In the genomic region with DNA sequence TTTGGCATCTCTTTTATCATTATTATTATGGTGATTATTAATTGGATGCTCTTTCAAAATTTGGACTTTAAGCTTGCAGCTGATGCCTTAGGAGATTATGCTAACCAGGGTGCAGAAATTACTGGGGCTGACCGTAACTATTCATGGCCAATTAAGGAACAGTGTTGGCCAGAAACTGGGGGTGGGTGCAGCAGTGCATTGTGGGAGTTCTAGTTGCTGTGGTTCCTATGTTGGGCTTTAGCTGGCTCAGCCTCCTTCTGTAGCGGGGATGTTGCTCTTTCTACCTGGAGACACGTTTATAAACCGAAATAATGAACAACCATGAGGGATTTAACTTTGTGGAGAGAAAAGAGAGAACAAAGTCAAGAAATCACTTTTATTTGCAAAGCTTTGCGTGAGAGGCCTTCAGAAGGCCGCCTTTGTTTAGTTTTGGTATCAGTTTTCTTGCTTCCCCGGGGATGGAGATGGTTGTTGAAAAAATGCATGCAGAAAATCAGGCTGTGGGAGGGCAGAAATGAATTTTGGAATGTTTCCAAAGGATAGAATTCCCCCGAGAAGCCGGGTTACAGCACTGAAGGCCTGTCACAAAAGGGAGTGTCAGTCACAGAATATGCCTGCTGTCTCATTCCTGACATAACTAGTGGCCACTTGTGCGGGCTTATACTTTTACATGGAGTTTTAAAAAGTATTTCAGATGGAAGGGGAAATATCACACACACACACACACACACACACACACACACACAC, we compare ENCODE assay signal across 9 mouse cellular contexts.
A peak's percentile ranks its signal among the peaks of the same experiment; 100 is the strongest.
DNase-seq lines count a peak whose midpoint lies in the region; ATAC-seq and TF ChIP-seq lines count a peak whose summit lies in the region.
"Had no signal": no experiment of that assay in that cellular context is flagged by ENCODE, and none has a peak within 500 bp of the region (broad histone marks: within the 10 kb centered on the region; RNA-seq: fewer than 3 reads in every experiment).

No protein-coding gene starts in this region.

- H3K4me1 ChIP-seq in lung, postnatal 0 days (ENCODE audit: insufficient read depth, low read depth, low read length): peaks cover 4% of the 10 kb centered on the region; the same call in 1 of the 2 replicates
- peaks cover 6% of the 10 kb centered on the region for H3K4me1 ChIP-seq in lung, adult 2 months (ENCODE audit: control insufficient read depth, insufficient read depth, low read length)
- H3K4me1 ChIP-seq in forebrain, embryonic 10.5 days: peaks cover 19% of the 10 kb centered on the region
- peaks cover 21% of the 10 kb centered on the region for H3K4me1 ChIP-seq in neural tube, embryonic 13.5 days (replicated peaks)
- H3K4me1 ChIP-seq in cerebellum, adult 2 months (ENCODE audit: control insufficient read depth, insufficient read depth, low read length): peaks cover 28% of the 10 kb centered on the region

- no peak for TF ChIP-seq CTCF in lung, postnatal 0 days (IDR thresholded peaks at IDR 0.05)
- no peak for TF ChIP-seq CTCF in lung, adult 2 months (IDR thresholded peaks at IDR 0.05; ENCODE audit: insufficient read depth, low read length)
- TF ChIP-seq CTCF in cerebellum, adult 2 months (IDR thresholded peaks at IDR 0.05; ENCODE audit: borderline replicate concordance, insufficient read depth, low read depth, low read length): no peak

- peak overlapping the region; percentile 36 for H3K4me2 ChIP-seq in lung, postnatal 0 days (replicated peaks; ENCODE audit: low read depth, low read length)
- no peak overlapping the region for H3K4me2 ChIP-seq in neural tube, embryonic 13.5 days

- no peak for TF ChIP-seq POLR2A in lung, adult 2 months (IDR thresholded peaks at IDR 0.05; ENCODE audit: borderline replicate concordance, extremely low read depth, low read depth, low read length)
- no peak for TF ChIP-seq POLR2A in cerebellum, adult 2 months (IDR thresholded peaks at IDR 0.05; ENCODE audit: borderline replicate concordance, insufficient read depth, low read length)

- H3K27me3 ChIP-seq in lung, postnatal 0 days (replicated peaks; ENCODE audit: insufficient read depth, low read length): no peaks in the 10 kb centered on the region
- no peaks in the 10 kb centered on the region for H3K27me3 ChIP-seq in forebrain, embryonic 10.5 days (ENCODE audit: poor library complexity, severe bottlenecking)
- H3K27me3 ChIP-seq in neural tube, embryonic 13.5 days: no peaks in the 10 kb centered on the region
- H3K27me3 ChIP-seq in cerebellum, adult 2 months (ENCODE audit: control insufficient read depth, insufficient read depth, low read length): no peaks in the 10 kb centered on the region

- H3K27ac ChIP-seq in lung, postnatal 0 days (ENCODE audit: low read length): peak overlapping the region; percentile 71
- 0 out of 2 replicates have a peak overlapping the region, but pooled peaks have one; percentile 17 for H3K27ac ChIP-seq in forebrain, embryonic 10.5 days
- peak overlapping the region; percentile 29 for H3K27ac ChIP-seq in neural tube, embryonic 13.5 days (replicated peaks)
- H3K27ac ChIP-seq in cerebellum, adult 2 months (ENCODE audit: insufficient read depth, low read length): no peak overlapping the region

- no peak overlapping the region for H3K4me3 ChIP-seq in lung, postnatal 0 days (ENCODE audit: low read depth, low read length)
- no peak overlapping the region for H3K4me3 ChIP-seq in lung, adult 2 months (replicated peaks; ENCODE audit: extremely low read depth, low read depth, low read length)
- H3K4me3 ChIP-seq in forebrain, embryonic 10.5 days: no peak overlapping the region
- H3K4me3 ChIP-seq in neural tube, embryonic 13.5 days: no peak overlapping the region
- no peak overlapping the region for H3K4me3 ChIP-seq in cerebellum, adult 2 months (replicated peaks; ENCODE audit: insufficient read depth, low read depth, low read length)

- H3K9me3 ChIP-seq in lung, postnatal 0 days (ENCODE audit: low read length): no peaks in the 10 kb centered on the region
- H3K9me3 ChIP-seq in forebrain, embryonic 10.5 days: no peaks in the 10 kb centered on the region
- no peaks in the 10 kb centered on the region for H3K9me3 ChIP-seq in neural tube, embryonic 13.5 days

- WGBS in lung, postnatal 0 days: 28% methylated on average over 10 of the region's 10 CpGs
- WGBS in lung, adult 2 months: 43% methylated on average over 10 of the region's 10 CpGs
- WGBS in forebrain, embryonic 10.5 days: 80% methylated on average over 10 of the region's 10 CpGs
- 44% methylated on average over 10 of the region's 10 CpGs for WGBS in neural tube, embryonic 13.5 days
- WGBS in cerebellum, adult 2 months: 39% methylated on average over 10 of the region's 10 CpGs

- H3K36me3 ChIP-seq in lung, postnatal 0 days (ENCODE audit: insufficient read depth, low read length): no peaks in the 10 kb centered on the region
- H3K36me3 ChIP-seq in forebrain, embryonic 10.5 days (replicated peaks): peaks cover 8% of the 10 kb centered on the region
- no peaks in the 10 kb centered on the region for H3K36me3 ChIP-seq in neural tube, embryonic 13.5 days

- no peak overlapping the region for H3K9ac ChIP-seq in lung, postnatal 0 days (replicated peaks; ENCODE audit: low read depth)
- H3K9ac ChIP-seq in neural tube, embryonic 13.5 days: no peak overlapping the region

- no peak for TF ChIP-seq EP300 in lung, postnatal 0 days (IDR thresholded peaks at IDR 0.05)

- peak; percentile 66 for DNase-seq in lung, postnatal 0 days (ENCODE audit: low spot score)
- no peak for DNase-seq in lung, adult 2 months
- no peak for DNase-seq in forebrain, embryonic 10.5 days (ENCODE audit: extremely low spot score, low spot score)
- peak; percentile 35 for DNase-seq in heart, postnatal 4 days
- DNase-seq in layer of hippocampus, postnatal 36 days: no peak
- no peak for DNase-seq in cerebellum, adult 2 months
- DNase-seq: kidney, adult 9 months had no signal

- ATAC-seq in lung, postnatal 0 days: peak; percentile 68
- 0 out of 2 replicates have a peak, but pooled peaks have one; percentile 36 for ATAC-seq in neural tube, embryonic 13.5 days (ENCODE audit: low read depth)
- no peak for ATAC-seq in granulocyte monocyte progenitor cell, adult 5-6 weeks (replicated peaks; ENCODE audit: poor library complexity, severe bottlenecking)

Comparison
In these comparisons a context has a peak if more than half of its experiments do, and no peak if none do; other contexts are left out.
1. DNase-seq: peak in lung, postnatal 0 days (single experiment) and heart, postnatal 4 days (single experiment); none in lung, adult 2 months (single experiment), forebrain, embryonic 10.5 days (single experiment), layer of hippocampus, postnatal 36 days (0 of 2) and cerebellum, adult 2 months (0 of 2).